Mouse (Mus musculus): ENCODE measurements at regions not wholly inside any gene's neighbourhood (a gene's known extent, or its start where the extent isn't known, plus 50 kb on each side); places are given as distances from the start of the nearest gene placed in this dataset.
A peak's percentile ranks its signal among the peaks of the same experiment; 100 is the strongest.

DNA sequence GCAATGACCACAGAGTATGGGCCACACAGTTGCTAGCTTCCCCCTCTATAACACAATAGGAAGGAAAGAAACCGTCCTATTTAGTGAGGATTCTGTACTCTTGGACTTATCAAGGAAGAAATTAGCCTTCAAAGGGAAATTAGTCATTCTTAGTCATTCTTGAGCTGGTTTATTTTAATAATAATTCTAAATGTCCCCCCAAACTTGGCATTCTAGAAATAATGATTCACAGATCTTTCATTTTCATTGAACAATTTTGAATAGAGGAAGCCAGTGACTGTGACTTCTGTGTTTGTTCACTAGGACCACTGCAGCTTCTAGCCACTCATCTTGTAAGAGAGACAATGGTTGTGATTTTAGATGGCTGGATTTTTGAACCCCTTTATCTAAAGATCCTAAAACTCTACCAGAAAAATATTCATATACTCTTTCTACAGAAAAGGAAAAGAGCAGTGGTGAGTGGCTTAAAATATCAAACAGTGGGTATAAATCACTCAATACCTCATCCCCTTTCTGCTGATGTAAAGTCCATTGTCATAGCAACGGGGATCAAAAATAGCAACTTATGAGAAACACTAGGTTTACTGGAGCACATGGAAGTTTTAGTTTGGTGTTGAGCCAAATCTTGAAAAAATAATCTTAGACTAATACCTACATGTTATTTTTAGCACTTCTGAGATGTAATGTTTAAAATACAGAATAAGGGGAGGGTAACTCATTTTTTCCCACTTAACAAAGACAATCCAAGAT is 83.1 kb upstream of the Otogl start:
- 48% methylated on average over 2 of the region's 2 CpGs for WGBS
- Histone ChIP-seq H3K36me3 (ENCODE audit: control insufficient read depth, insufficient read depth, low read length) (no peaks in the 10 kb centered on the region), H3K27me3 (ENCODE audit: control insufficient read depth, insufficient read depth, low read depth, low read length) (no peaks in the 10 kb centered on the region), H3K4me1 (replicated peaks; ENCODE audit: control insufficient read depth, insufficient read depth, low read length) (peaks cover 7% of the 10 kb centered on the region), H3K4me2 (ENCODE audit: low read depth, low read length) (no peak overlapping the region), H3K9me3 (ENCODE audit: control insufficient read depth, low read length) (no peaks in the 10 kb centered on the region), H3K9ac (ENCODE audit: low read length) (no peak overlapping the region), H3K4me3 (ENCODE audit: low read length) (no peak overlapping the region), H3K27ac (ENCODE audit: low read length) (no peak overlapping the region)
- no peak for ATAC-seq (ENCODE audit: low read depth)

GRCm38 (mm10) chr10:107992621-107993020 is 80.7 kb upstream of the Otogl start:
- WGBS = 36% methylated on average over 3 of the region's 3 CpGs
- Histone ChIP-seq H3K4me1 (replicated peaks; ENCODE audit: control insufficient read depth, insufficient read depth, low read length) (peaks cover 7% of the 10 kb centered on the region), H3K36me3 (ENCODE audit: control insufficient read depth, insufficient read depth, low read length) (no peaks in the 10 kb centered on the region), H3K9ac (ENCODE audit: low read length) (no peak overlapping the region), H3K4me2 (ENCODE audit: low read depth, low read length) (no peak overlapping the region), H3K9me3 (ENCODE audit: control insufficient read depth, low read length) (no peaks in the 10 kb centered on the region), H3K27ac (ENCODE audit: low read length) (peak overlapping the region; percentile 12; the same call in 1 of the 2 replicates), H3K27me3 (ENCODE audit: control insufficient read depth, insufficient read depth, low read depth, low read length) (no peaks in the 10 kb centered on the region), H3K4me3 (ENCODE audit: low read length) (no peak overlapping the region)
- ATAC-seq (ENCODE audit: low read depth) = no peak

GRCm38 (mm10) chr10:107990557-107990956 is 78.6 kb upstream of the Otogl start:
- WGBS = 39% methylated on average over 3 of the region's 3 CpGs
- Histone ChIP-seq H3K9me3 (ENCODE audit: control insufficient read depth, low read length) (no peaks in the 10 kb centered on the region), H3K9ac (ENCODE audit: low read length) (no peak overlapping the region), H3K36me3 (ENCODE audit: control insufficient read depth, insufficient read depth, low read length) (no peaks in the 10 kb centered on the region), H3K27ac (ENCODE audit: low read length) (no peak overlapping the region), H3K4me3 (ENCODE audit: low read length) (no peak overlapping the region), H3K4me1 (replicated peaks; ENCODE audit: control insufficient read depth, insufficient read depth, low read length) (peaks cover 7% of the 10 kb centered on the region), H3K27me3 (ENCODE audit: control insufficient read depth, insufficient read depth, low read depth, low read length) (no peaks in the 10 kb centered on the region), H3K4me2 (ENCODE audit: low read depth, low read length) (no peak overlapping the region)
- ATAC-seq (ENCODE audit: low read depth) = peak; percentile 67

- no peak for ATAC-seq (ENCODE audit: low read depth)
- H3K4me3 ChIP-seq (ENCODE audit: low read length) = no peak overlapping the region
- 77% methylated on average over 2 of the region's 2 CpGs for WGBS
- no peaks in the 10 kb centered on the region for H3K27me3 ChIP-seq (ENCODE audit: control insufficient read depth, insufficient read depth, low read depth, low read length)
- H3K9ac ChIP-seq (ENCODE audit: low read length) = no peak overlapping the region
- H3K4me1 ChIP-seq (replicated peaks; ENCODE audit: control insufficient read depth, insufficient read depth, low read length) = peaks cover 7% of the 10 kb centered on the region
- no peak overlapping the region for H3K4me2 ChIP-seq (ENCODE audit: low read depth, low read length)
- H3K9me3 ChIP-seq (ENCODE audit: control insufficient read depth, low read length) = no peaks in the 10 kb centered on the region
- no peak overlapping the region for H3K27ac ChIP-seq (ENCODE audit: low read length)
- no peaks in the 10 kb centered on the region for H3K36me3 ChIP-seq (ENCODE audit: control insufficient read depth, insufficient read depth, low read length)
Measured at GRCm38 (mm10) chr10:107989913-107990312, 78.0 kb upstream of the Otogl start.

- Histone ChIP-seq H3K4me3 (ENCODE audit: low read length) (no peak overlapping the region), H3K4me1 (replicated peaks; ENCODE audit: control insufficient read depth, insufficient read depth, low read length) (no peaks in the 10 kb centered on the region), H3K9me3 (ENCODE audit: control insufficient read depth, low read length) (no peaks in the 10 kb centered on the region), H3K4me2 (ENCODE audit: low read depth, low read length) (no peak overlapping the region), H3K36me3 (ENCODE audit: control insufficient read depth, insufficient read depth, low read length) (no peaks in the 10 kb centered on the region), H3K27me3 (ENCODE audit: control insufficient read depth, insufficient read depth, low read depth, low read length) (no peaks in the 10 kb centered on the region), H3K9ac (ENCODE audit: low read length) (no peak overlapping the region), H3K27ac (ENCODE audit: low read length) (no peak overlapping the region)
- ATAC-seq (ENCODE audit: low read depth) = no peak
- WGBS = 84% methylated on average over 5 of the region's 5 CpGs
Measured at GRCm38 (mm10) chr10:107982632-107983031, 70.7 kb upstream of the Otogl start.

DNA sequence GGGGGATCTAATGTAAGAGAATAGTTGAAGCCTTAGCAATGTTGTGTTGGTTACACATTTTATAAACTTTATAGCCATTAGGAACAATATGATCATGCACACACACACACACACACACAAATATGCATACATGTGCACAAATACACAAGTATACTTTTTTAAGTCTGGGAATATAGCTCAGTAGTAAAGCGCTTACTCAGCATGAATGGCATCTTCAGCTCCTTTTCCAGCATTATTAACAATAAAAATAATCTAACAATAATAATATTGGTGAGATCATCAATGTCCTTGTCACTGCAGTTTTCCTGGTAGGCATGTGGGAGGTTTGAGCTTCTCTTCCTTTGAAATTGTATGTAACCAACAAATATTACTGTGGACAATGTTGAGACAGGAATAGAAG is 70.1 kb upstream of the Otogl start:
- Histone ChIP-seq H3K9me3 (ENCODE audit: control insufficient read depth, low read length) (no peaks in the 10 kb centered on the region), H3K27me3 (ENCODE audit: control insufficient read depth, insufficient read depth, low read depth, low read length) (no peaks in the 10 kb centered on the region), H3K4me2 (ENCODE audit: low read depth, low read length) (no peak overlapping the region), H3K36me3 (ENCODE audit: control insufficient read depth, insufficient read depth, low read length) (no peaks in the 10 kb centered on the region), H3K4me1 (replicated peaks; ENCODE audit: control insufficient read depth, insufficient read depth, low read length) (no peaks in the 10 kb centered on the region), H3K4me3 (ENCODE audit: low read length) (no peak overlapping the region), H3K27ac (ENCODE audit: low read length) (no peak overlapping the region), H3K9ac (ENCODE audit: low read length) (no peak overlapping the region)
- 98% methylated on average over 1 of the region's 1 CpGs for WGBS
- no peak for ATAC-seq (ENCODE audit: low read depth)

DNA sequence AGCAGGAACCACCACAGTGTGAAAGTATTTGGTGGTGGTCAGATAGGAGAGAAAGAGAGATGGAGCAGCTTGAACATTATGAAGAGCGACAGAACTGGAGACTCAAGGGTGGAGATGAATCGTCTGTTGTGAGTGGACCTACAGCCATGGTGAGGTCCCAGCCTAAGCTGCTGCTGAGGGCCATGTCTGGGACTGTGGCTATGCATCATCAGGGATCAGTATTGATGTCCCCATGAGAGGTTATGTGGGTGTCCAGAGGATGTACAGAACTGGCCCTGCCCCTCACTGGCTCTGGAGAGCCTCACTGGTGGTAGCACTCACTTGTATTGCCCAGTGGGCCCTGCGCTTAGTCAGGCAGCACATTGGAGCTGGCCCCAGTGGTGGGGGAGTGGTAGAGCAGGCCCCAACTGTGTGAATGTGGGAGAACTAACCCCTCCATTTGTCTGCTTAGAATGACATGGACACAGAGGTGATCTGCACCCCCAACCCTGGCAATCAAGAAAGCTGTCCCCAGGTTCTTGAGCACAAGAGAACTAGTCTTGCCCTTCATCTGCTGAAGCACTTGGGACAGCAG is 64.5 kb upstream of the Otogl start:
- ATAC-seq (ENCODE audit: low read depth) = no peak
- no peak overlapping the region for H3K4me3 ChIP-seq (ENCODE audit: low read length)
- no peak overlapping the region for H3K27ac ChIP-seq (ENCODE audit: low read length)
- H3K4me2 ChIP-seq (ENCODE audit: low read depth, low read length) = no peak overlapping the region
- no peaks in the 10 kb centered on the region for H3K36me3 ChIP-seq (ENCODE audit: control insufficient read depth, insufficient read depth, low read length)
- no peaks in the 10 kb centered on the region for H3K9me3 ChIP-seq (ENCODE audit: control insufficient read depth, low read length)
- H3K4me1 ChIP-seq (replicated peaks; ENCODE audit: control insufficient read depth, insufficient read depth, low read length) = no peaks in the 10 kb centered on the region
- 87% methylated on average over 3 of the region's 3 CpGs for WGBS
- H3K9ac ChIP-seq (ENCODE audit: low read length) = no peak overlapping the region
- no peaks in the 10 kb centered on the region for H3K27me3 ChIP-seq (ENCODE audit: control insufficient read depth, insufficient read depth, low read depth, low read length)

DNA sequence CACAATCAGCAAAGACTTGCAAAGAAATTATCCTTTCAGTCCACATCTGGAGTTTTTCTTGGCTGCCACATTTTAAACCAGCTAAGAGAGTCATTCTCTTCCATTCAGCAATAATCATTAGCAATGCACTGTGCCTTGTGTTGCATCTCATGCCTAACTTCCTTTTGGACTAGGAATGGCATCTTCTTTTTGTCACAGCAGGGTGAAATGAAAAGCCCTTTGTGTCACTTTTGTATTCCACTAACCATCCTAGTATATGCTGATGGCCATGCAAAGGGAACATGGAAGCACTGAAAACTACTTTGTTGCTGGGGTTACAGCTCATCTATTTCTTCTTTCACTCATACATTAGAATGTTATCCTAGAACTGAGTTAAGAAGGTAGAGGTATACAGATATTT is 59.8 kb upstream of the Otogl start:
- Histone ChIP-seq H3K9me3 (ENCODE audit: control insufficient read depth, low read length) (no peaks in the 10 kb centered on the region), H3K4me3 (ENCODE audit: low read length) (no peak overlapping the region), H3K4me1 (replicated peaks; ENCODE audit: control insufficient read depth, insufficient read depth, low read length) (no peaks in the 10 kb centered on the region), H3K27ac (ENCODE audit: low read length) (no peak overlapping the region), H3K36me3 (ENCODE audit: control insufficient read depth, insufficient read depth, low read length) (no peaks in the 10 kb centered on the region), H3K4me2 (ENCODE audit: low read depth, low read length) (no peak overlapping the region), H3K9ac (ENCODE audit: low read length) (no peak overlapping the region), H3K27me3 (ENCODE audit: control insufficient read depth, insufficient read depth, low read depth, low read length) (no peaks in the 10 kb centered on the region)
- no peak for ATAC-seq (ENCODE audit: low read depth)

DNA sequence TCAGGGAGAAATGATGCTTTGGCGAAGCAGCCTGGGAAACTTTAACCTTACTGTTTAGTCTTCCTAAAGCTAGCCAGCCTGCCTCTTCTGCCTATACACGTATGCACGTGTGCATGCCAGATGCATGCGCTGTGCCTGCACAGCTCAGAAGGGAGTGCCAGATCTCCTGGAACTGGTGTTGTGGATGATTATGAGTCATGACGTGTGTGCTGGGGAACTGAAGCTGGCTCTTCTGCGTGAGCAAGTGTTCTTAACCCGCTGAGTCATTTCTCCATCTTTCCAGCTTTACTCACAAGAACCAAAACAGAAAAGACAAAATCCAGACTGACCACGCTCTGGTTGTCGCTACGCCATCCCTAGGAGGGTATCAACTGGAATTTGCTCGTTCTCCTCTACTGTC is 55.1 kb upstream of the Otogl start:
- H3K4me1 ChIP-seq (replicated peaks; ENCODE audit: control insufficient read depth, insufficient read depth, low read length) = no peaks in the 10 kb centered on the region
- no peaks in the 10 kb centered on the region for H3K36me3 ChIP-seq (ENCODE audit: control insufficient read depth, insufficient read depth, low read length)
- no peak for ATAC-seq (ENCODE audit: low read depth)
- H3K27me3 ChIP-seq (ENCODE audit: control insufficient read depth, insufficient read depth, low read depth, low read length) = no peaks in the 10 kb centered on the region
- no peak overlapping the region for H3K27ac ChIP-seq (ENCODE audit: low read length)
- no peak overlapping the region for H3K4me2 ChIP-seq (ENCODE audit: low read depth, low read length)
- 83% methylated on average over 11 of the region's 11 CpGs for WGBS
- H3K4me3 ChIP-seq (ENCODE audit: low read length) = no peak overlapping the region
- no peak overlapping the region for H3K9ac ChIP-seq (ENCODE audit: low read length)
- no peaks in the 10 kb centered on the region for H3K9me3 ChIP-seq (ENCODE audit: control insufficient read depth, low read length)

Data from lung, embryonic 16.5 days (tissue).